Mouse (Mus musculus) E14TG2a.4 (cell line): ENCODE data around the gene Zfp42.

Experiments
- CTCF ChIP-seq: conservative IDR thresholded peaks from 2 replicates; pipeline ENCODE4 v1.5.1; 2014; ENCODE audit warnings: low read length
- POU5F1 ChIP-seq: IDR thresholded peaks from 2 replicates; pipeline ENCODE4 v1.6.1; 2014; ENCODE audit warnings: low read length, borderline replicate concordance

DNA sequence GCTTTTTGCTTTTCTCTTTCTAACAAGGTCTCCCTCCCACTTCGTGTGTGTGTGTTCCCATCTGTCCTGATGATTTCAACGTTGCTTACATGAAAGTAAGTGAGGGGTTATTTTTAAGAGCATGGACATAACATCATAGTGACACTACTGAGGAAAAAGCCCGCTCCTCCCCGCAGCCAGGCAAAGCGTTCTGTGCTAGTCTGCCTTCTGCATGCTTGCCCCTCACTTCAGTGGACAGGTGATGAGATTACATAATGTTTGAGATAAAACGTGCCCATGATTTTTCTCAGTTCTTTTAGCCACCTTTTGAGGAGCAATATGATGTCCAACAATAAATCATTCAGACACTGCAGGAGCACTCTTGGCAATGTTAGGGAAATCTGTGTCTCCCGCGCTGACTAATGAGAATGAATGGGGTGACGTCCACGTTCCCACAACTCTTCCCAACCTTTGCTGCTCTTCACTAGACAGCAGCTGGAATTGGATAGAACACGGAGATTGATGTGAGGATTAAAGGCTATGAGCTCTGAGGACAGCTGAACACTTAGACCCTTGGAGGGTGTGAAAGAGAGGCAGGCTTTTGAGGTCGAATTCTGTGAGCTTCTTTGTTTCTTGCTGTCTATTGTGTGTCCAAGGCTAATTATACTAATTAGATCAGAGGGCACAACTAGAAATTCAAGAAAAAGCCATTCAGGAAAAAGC lies 49.4 kb upstream of the Zfp42 start:
- TF ChIP-seq CTCF (no peak), POU5F1 (no peak)
